Mouse (Mus musculus): ENCODE data around the gene Mettl7b.

DNA sequence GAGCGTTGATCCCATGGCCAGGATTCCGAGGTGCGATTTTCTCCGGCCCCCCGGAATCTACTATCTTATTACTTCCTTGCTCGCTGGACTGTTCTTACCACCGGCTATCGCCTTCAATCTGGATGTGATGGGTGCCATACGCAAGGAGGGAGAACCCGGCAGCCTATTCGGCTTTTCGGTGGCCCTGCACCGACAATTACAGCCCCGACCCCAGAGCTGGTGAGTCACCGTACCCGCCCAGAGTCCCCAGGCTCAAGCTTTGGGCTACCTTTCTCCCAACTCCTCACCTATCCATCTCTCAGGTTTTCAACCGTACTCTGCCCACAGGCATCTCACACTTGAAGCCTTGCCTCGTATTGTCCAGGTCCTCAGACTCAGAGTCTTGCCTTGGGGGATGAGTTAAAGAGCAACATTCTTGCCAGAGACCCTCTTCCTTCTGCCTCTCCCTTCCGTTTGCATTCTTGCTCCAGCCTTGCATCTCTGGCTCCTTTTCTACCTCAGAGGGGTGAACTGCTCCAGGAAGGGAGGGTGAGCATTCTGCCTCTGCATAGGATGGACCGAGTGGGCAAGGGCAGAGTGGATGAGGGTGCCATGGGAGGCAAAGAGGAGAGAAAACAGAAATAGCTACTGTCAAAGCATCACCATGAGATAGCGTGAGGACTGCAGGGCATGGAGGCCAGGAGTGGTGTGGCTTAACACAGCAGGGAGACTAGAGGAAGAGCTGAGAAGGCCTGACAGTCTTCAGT lies 26.6 kb downstream of the Mettl7b start:
- no peak for TF ChIP-seq CTCF (IDR thresholded peaks at IDR 0.05; ENCODE audit: low read depth, low read length)
- no peak for TF ChIP-seq GATA2 (IDR thresholded peaks at IDR 0.05; ENCODE audit: borderline replicate concordance, low read depth, low read length)
- no peak for TF ChIP-seq GATA1 (IDR thresholded peaks at IDR 0.05; ENCODE audit: borderline replicate concordance, low read length)
